Mouse (Mus musculus): ENCODE results near the gene Zfp953.

GRCm38 (mm10) chr13:67351854-67352253 is 8.6 kb downstream of the Zfp953 start:
- TF ChIP-seq CTCF (IDR thresholded peaks at IDR 0.05; ENCODE audit: control insufficient read depth, insufficient read depth, low read length) (no peak), POLR2A (IDR thresholded peaks at IDR 0.05; ENCODE audit: borderline replicate concordance, control insufficient read depth, low read depth, low read length) (no peak)

All from bone marrow, adult 2 months (tissue).